Mouse (Mus musculus) lung, embryonic 15.5 days (tissue): ENCODE results near the gene Btnl10. TPM values are rescaled to one million over a fixed set of nuclear protein-coding genes. Genes with fewer than 3 reads are reported as not detected.

Experiments
- ATAC-seq: fragments of 200-750 bp; cut with Nextera tagmentation; 2 replicates; pipeline ENCODE4 v1.8.0; 2017; ENCODE audit warnings: moderate number of reproducible peaks, borderline replicate concordance; ENCODE audit not compliant: low FRiP score, low TSS enrichment; ENCODE audit errors: extremely low read depth
- H3K27ac ChIP-seq: fragments of 300-500 bp; sonication (generic); 2 replicates; pipeline ENCODE4 v1.5.1; 2015; ENCODE audit warnings: moderate library complexity, mild to moderate bottlenecking, inconsistent platforms
- H3K27me3 ChIP-seq: fragments of 300-500 bp; sonication (generic); 2 replicates; pipeline ENCODE4 v1.6.1; 2015; ENCODE audit warnings: inconsistent platforms
- H3K36me3 ChIP-seq: fragments of 300-500 bp; sonication (generic); 2 replicates; pipeline ENCODE4 v1.6.1; 2015; ENCODE audit warnings: inconsistent platforms
- H3K4me1 ChIP-seq: fragments of 300-500 bp; sonication (generic); 2 replicates; pipeline ENCODE4 v1.6.1; 2015; ENCODE audit warnings: inconsistent platforms
- H3K4me2 ChIP-seq: fragments of 300-500 bp; sonication (generic); 2 replicates; pipeline ENCODE4 v1.6.1; 2015; ENCODE audit warnings: inconsistent platforms, mild to moderate bottlenecking, moderate library complexity
- H3K4me3 ChIP-seq: fragments of 300-500 bp; sonication (generic); 2 replicates; pipeline ENCODE4 v1.5.1; 2015; ENCODE audit warnings: mild to moderate bottlenecking, inconsistent platforms
- H3K9ac ChIP-seq: fragments of 300-500 bp; sonication (generic); 2 replicates; pipeline ENCODE4 v1.6.1; 2015; ENCODE audit warnings: inconsistent platforms
- H3K9me3 ChIP-seq: fragments of 300-500 bp; sonication (generic); 2 replicates; pipeline ENCODE4 v1.6.1; 2016; ENCODE audit warnings: inconsistent platforms
- WGBS: fragments of 180-500 bp; shearing (Covaris S2); methylation state at CpG from one replicate; pipeline ENCODE4 v1.1.7; 2015; 5-methylcytosine and 5-hydroxymethylcytosine counted together
- polyA plus RNA-seq: library from polyadenylated mRNA; unstranded; fragments of >200 nt; fragmentation: Nextera tagmentation; extraction: Ambion mirVana; gene quantifications from 2 replicates; pipeline ENCODE4 v1.2.1, GENCODE M21; 2015

Btnl10 gene
- polyA plus RNA-seq, 1 experiment from 2014 or later, result not detected

DNA sequence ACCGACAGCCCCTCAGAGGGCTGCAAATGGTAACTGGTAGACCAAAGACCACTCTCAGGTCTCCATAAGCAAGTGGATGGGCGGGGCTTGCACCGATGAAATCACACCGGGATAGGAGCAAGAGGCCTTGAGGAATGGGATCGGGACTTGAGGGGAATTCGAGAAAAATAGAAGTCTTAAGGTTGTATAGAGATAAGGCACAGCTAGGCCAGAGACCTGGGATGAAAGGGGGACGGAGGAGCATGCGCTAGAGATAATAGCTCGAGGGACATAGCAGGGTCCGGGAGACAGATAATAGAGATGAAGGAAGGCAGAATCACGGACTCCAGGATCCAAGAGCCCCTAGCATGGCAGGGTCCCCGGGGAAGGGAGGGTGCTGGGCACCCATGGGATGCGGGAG, 20.2 kb downstream of the Btnl10 start:
- Histone ChIP-seq H3K4me2 (peak overlapping the region; percentile 76), H3K9ac (peak overlapping the region; percentile 96), H3K27ac (peak overlapping the region; percentile 96), H3K36me3 (peaks cover 32% of the 10 kb centered on the region), H3K9me3 (no peaks in the 10 kb centered on the region), H3K4me3 (peak overlapping the region; percentile 79), H3K4me1 (peaks cover 20% of the 10 kb centered on the region), H3K27me3 (no peaks in the 10 kb centered on the region; the same call in 1 of the 2 replicates)
- WGBS, result under 1% methylated on average over 13 of the region's 13 CpGs
- ATAC-seq, result peak; percentile 6; the same call in 1 of the 2 replicates

DNA sequence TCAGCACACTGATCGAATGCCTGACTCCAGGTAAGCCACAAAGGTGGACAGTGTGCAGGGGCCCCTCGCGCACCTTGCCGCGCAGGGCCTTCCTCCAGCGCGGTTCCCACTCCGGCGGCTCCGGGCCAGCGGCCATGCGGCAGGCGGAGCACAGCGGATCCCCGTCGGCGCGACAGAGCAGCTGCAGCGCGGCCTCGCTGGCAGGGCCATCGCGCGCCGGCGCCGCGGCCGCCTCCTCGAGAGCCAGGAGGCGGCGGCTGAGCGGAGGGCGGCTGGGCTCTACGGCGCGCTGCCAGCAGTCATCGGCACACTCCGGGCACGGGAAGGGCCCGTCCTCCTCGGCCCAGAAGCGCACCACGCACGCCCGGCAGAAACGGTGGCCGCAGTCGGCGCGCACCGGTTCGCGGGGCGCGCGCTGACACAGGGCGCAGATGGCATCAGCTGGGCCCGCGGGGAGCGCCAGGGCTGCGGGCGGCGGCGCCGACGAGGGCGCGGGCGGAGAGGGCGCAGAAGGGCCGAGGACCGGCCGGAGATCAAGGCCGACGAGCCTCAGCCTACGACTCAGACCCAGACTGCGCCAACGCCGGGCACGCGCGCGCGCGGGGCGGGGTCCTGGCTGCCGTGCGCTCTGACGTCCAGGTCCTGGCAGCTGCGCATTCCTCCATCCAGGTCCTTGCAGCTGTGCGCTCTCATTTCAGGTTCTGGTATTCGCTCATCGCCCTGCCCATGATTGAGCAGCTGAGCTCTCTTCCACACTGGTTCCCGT, 20.8 kb downstream of the Btnl10 start, which contains the start of gene Rnf187:
Gene Rnf187, minus strand, starts transcription at position 595 of the 766 bp plus-strand sequence.
- Histone ChIP-seq H3K9me3 (no peaks in the 10 kb centered on the region), H3K36me3 (peaks cover 26% of the 10 kb centered on the region), H3K4me2 (peak within 1 kb of the TSS; percentile 76), H3K9ac (peak within 1 kb of the TSS; percentile 96), H3K4me1 (peaks cover 20% of the 10 kb centered on the region), H3K27ac (peak within 1 kb of the TSS; percentile 96), H3K27me3 (no peaks in the 10 kb centered on the region; the same call in 1 of the 2 replicates), H3K4me3 (peak within 1 kb of the TSS; percentile 79)
- peak; percentile 96 for ATAC-seq
- WGBS, result under 1% methylated on average over 82 of the region's 95 CpGs

DNA sequence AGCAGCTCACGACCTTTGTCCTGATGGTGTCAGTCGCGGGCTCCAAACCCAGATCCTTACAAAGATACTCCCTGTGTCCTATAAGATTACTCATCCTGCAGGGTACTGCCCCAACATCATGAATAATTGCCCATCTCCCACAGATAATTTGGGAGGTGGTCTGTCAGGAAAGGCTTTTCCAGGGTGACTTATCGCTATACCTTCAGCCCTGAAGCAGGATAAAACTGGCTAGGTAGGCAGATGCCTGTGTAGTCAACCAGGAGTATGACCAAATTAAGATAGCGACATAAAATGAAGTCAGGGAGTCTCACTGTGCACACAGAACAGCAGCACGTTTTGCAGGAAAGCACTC, 21.4 kb downstream of the Btnl10 start:
- no peaks in the 10 kb centered on the region for H3K9me3 ChIP-seq
- H3K4me1 ChIP-seq, result peaks cover 20% of the 10 kb centered on the region
- H3K27me3 ChIP-seq, result no peaks in the 10 kb centered on the region; the same call in 1 of the 2 replicates
- H3K27ac ChIP-seq, result peak overlapping the region; percentile 39; the same call in 1 of the 2 replicates
- ATAC-seq, result no peak; the same call in 1 of the 2 replicates
- H3K36me3 ChIP-seq, result peaks cover 21% of the 10 kb centered on the region
- WGBS, result 15% methylated on average over 6 of the region's 6 CpGs
- peak overlapping the region; percentile 76 for H3K4me2 ChIP-seq
- H3K4me3 ChIP-seq, result peak overlapping the region; percentile 79
- peak overlapping the region; percentile 96; the same call in 1 of the 2 replicates for H3K9ac ChIP-seq

DNA sequence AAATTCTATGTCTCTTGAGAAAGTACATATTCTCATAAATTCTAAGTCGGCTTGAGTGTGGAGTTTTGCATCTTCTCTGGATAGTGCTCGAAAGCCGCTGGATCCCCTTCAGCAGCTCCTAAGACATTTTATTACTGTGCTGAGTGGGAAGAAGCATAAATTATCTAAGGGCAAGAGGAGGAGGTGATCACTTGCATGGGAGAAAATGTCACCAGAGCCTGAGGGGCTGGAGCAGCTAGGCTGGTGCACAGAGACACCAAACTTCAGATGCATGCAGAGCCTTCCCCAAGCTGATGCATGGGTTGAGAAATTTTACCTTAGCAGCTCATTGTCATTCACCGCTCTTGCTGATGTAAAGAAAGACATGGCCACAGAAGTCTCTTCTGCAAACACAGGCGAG, 26.4 kb downstream of the Btnl10 start:
- peaks cover 25% of the 10 kb centered on the region for H3K27me3 ChIP-seq
- 76% methylated on average over 5 of the region's 5 CpGs for WGBS

DNA sequence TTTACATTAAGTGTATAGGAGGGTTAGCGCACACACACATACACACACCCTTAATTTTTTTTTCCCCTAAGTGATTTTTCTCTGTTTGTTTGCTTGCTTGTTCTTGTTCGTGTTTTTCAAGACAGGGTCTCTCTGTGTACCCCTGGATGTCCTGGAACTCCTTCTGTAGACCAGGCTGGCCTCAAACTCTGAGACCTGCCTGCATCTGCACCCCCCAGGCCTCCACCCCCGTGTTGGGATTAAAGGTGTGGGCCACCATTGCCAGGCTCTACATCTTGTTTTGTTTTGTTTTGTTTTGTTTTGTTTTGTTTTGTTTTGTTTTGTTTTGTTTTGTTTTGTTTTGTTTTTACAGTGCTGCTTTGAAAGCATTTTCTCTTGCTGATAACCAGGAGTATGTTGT, 29.6 kb downstream of the Btnl10 start:
- ATAC-seq, result no peak
- Histone ChIP-seq H3K4me2 (no peak overlapping the region), H3K4me1 (peaks cover 13% of the 10 kb centered on the region), H3K4me3 (no peak overlapping the region), H3K27ac (no peak overlapping the region), H3K27me3 (peaks cover 50% of the 10 kb centered on the region), H3K9me3 (no peaks in the 10 kb centered on the region), H3K9ac (no peak overlapping the region), H3K36me3 (no peaks in the 10 kb centered on the region)
- 79% methylated on average over 3 of the region's 3 CpGs for WGBS

More for the DNA sequence above, 26.4 kb downstream of the Btnl10 start:
- ATAC-seq, result no peak
- peaks cover 11% of the 10 kb centered on the region for H3K4me1 ChIP-seq
- no peak overlapping the region for H3K9ac ChIP-seq
- no peak overlapping the region for H3K27ac ChIP-seq
- no peak overlapping the region for H3K4me2 ChIP-seq
- H3K9me3 ChIP-seq, result no peaks in the 10 kb centered on the region
- H3K36me3 ChIP-seq, result no peaks in the 10 kb centered on the region
- no peak overlapping the region for H3K4me3 ChIP-seq

DNA sequence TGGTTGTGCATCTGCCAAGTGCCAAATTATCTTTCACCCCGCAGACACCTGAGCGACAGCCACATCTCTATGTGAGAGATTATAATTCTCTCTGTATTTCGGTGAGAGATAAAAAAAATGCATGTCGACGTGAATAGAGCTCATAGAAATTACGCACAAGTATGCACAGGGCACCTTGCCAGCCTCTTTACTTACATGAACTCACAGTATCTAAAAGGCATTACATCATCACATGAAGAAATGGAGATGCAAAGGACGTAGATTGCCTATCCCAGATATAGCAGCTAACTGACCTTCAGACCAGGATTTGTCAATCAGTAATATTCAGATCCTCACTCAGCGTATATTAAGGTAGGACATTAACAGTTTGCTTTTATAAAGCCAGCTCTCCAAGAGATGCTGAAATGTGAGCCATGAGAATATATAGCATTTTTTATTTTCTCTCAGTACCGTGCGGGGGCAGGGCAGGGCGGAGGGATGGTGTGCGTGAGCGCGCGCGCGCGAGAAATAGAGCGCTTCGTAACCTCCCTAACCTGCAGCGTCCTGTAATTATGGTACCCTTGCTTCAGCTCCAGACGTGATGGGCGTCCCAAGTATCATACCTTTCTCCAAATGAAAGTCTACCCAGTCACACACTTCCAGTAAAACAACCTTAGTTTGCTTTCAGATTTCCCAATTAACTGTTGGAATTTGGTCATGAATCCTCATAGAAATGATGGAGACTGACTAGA, 30.3 kb downstream of the Btnl10 start:
- H3K4me2 ChIP-seq, result peak overlapping the region; percentile 57
- H3K27me3 ChIP-seq, result peaks cover 53% of the 10 kb centered on the region
- WGBS, result 11% methylated on average over 23 of the region's 23 CpGs
- no peaks in the 10 kb centered on the region for H3K36me3 ChIP-seq
- peaks cover 13% of the 10 kb centered on the region for H3K4me1 ChIP-seq
- ATAC-seq, result no peak
- H3K9ac ChIP-seq, result no peak overlapping the region; the same call in 1 of the 2 replicates
- peak overlapping the region; percentile 41 for H3K4me3 ChIP-seq
- H3K9me3 ChIP-seq, result no peaks in the 10 kb centered on the region
- peak overlapping the region; percentile 92 for H3K27ac ChIP-seq

DNA sequence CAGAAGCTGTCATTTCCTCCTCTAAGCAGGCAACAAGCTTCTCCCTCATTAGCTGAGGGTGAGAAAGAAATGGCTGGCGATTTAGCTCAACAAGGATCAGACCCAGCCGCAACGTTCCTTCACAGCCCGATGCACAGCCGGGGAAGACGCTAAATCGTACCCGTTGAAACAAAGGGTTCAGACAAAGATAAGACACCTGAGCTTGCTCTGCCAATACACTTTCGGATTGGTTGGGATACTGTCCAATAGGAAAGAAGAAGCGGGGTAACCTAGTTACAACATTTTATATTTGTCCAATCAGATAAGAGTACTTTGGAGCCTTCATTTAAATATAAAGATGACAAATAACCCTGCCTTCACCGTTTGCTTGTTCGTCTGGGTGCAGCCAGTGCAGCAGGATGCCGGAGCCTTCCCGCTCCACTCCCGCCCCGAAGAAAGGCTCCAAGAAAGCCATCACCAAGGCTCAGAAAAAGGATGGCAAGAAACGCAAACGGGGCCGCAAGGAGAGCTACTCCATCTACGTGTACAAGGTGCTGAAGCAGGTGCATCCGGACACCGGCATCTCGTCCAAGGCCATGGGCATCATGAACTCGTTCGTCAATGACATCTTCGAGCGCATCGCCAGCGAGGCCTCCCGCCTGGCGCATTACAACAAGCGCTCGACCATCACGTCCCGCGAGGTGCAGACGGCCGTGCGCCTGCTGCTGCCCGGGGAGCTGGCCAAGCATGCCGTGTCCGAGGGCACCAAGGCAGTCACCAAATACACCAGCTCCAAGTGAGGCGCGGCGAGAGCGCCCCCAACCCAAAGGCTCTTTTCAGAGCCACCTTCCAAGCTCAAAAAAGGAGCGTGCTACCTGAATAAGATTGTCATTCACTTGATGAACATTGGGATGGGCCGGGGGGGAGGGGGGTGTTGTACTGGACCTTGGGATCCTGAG, 31.1 kb downstream of the Btnl10 start, which contains the start of gene Hist3h2ba:
Gene Hist3h2ba, plus strand, starts transcription at position 379 of the 938 bp plus-strand sequence.
- Histone ChIP-seq H3K27ac (peak within 1 kb of the TSS; percentile 92), H3K4me2 (peak within 1 kb of the TSS; percentile 57), H3K36me3 (no peaks in the 10 kb centered on the region), H3K4me3 (peak within 1 kb of the TSS; percentile 41), H3K9me3 (no peaks in the 10 kb centered on the region), H3K27me3 (peaks cover 55% of the 10 kb centered on the region), H3K9ac (peak within 1 kb of the TSS; percentile 40), H3K4me1 (peaks cover 18% of the 10 kb centered on the region)
- under 1% methylated on average over 48 of the region's 48 CpGs for WGBS
- ATAC-seq, result peak; percentile 79

DNA sequence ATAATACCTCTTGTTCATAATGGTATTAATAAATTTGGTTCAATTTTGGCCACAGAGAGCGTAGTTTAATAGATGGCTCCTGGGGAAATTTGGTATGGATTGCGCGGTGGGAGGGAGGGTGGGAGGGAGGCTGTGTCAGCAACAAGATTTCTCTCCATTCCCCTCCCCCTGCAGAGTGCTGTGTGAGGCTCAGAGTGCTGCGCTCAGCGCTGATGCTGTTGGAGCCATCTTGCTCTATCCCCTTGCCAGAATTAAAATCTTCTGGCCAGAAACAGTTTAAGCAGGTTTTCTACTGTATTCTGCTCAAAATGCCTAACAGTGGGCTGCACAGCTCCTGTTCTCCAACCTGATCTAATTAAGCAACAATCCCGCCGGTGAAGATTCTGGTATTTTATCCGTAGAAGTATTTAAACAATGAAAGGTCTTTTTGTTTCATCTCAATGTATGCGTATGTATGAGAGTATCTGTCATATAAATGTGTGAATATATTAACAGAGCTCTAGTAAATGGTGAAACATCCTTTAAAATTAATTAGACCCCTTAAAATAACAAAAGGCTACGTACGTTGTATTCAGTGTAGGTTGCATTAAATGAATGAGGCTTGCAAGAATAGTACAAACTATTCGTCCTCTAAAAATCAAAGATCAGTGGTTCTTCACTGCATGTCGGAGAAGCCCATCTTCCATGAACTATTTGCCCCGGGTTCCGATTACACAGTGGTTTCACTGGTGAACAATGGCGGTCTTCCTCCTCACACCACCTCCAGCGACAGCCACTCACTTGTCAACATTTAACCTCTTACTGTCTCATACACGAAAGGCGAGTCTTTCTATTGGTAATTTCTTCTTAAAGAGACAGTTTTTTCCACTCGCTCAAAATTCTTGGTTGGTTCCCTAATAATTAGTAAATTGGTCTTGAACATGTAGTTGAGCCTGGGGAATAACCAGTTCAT, 32.0 kb downstream of the Btnl10 start:
- H3K9me3 ChIP-seq, result no peaks in the 10 kb centered on the region
- H3K4me3 ChIP-seq, result peak overlapping the region; percentile 41
- peak overlapping the region; percentile 89 for H3K27ac ChIP-seq
- H3K36me3 ChIP-seq, result no peaks in the 10 kb centered on the region
- H3K9ac ChIP-seq, result peak overlapping the region; percentile 40
- peak overlapping the region; percentile 57 for H3K4me2 ChIP-seq
- WGBS, result 10% methylated on average over 20 of the region's 20 CpGs
- H3K4me1 ChIP-seq, result peaks cover 20% of the 10 kb centered on the region
- H3K27me3 ChIP-seq, result peaks cover 51% of the 10 kb centered on the region
- ATAC-seq, result no peak

DNA sequence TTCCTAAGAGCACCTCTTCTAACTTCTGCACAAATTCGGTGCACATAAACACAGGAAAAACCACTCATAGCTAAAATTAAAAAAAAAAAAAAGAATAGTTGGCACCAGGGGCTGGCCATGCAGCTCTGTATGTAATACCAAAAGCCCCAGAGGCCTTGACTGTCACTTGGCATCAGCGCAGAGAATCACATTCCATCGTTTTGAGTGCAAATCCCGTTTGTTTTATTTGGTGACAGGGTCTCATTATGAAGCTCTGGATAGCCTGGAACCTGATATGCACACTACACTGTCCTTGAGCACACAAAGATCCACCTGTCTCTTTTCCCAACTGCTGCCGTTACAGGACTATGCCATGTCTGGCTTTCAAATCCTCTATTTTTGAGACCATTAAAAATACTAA, 33.5 kb downstream of the Btnl10 start:
- peaks cover 21% of the 10 kb centered on the region for H3K4me1 ChIP-seq
- 65% methylated on average over 5 of the region's 5 CpGs for WGBS
- H3K27me3 ChIP-seq, result peaks cover 50% of the 10 kb centered on the region
- ATAC-seq, result no peak
- H3K27ac ChIP-seq, result no peak overlapping the region
- no peak overlapping the region for H3K4me3 ChIP-seq
- no peaks in the 10 kb centered on the region for H3K9me3 ChIP-seq
- H3K4me2 ChIP-seq, result no peak overlapping the region
- H3K36me3 ChIP-seq, result no peaks in the 10 kb centered on the region
- no peak overlapping the region for H3K9ac ChIP-seq

DNA sequence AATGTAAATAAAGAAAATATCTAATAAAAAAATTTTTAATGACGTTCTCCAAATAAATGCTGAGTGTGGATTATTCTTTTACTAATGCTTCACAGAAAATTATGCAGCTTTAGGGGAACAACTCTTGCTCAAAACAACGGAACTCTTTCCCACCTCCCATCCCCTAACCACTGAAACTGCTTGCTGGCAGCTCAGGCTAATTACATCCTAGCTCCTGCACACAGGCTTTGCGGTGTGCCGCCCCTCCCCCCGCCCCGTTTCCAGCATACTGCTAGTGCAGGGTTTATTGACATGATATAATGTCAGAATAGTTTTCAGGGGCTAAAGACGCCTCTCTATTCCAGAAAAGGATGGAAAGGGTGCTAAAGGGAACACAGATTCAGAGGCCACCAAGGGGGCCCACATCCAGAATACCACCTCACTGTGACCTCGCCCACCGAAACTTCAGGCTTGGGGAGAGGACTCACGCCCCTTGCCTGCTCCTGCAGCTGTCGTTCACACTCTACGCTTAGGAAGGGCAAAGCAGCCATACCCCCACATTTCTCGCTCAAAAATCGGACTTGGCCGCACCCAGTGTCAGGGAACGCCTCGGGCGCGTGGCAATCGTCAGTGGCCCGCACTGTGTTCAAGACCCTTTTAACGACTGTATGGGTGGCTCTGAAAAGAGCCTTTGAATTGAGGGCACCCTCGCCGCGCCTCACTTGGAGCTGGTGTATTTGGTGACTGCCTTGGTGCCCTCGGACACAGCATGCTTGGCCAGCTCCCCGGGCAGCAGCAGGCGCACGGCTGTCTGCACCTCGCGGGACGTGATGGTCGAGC, 35.9 kb downstream of the Btnl10 start:
- peaks cover 36% of the 10 kb centered on the region for H3K27me3 ChIP-seq
- peaks cover 25% of the 10 kb centered on the region for H3K4me1 ChIP-seq
- H3K36me3 ChIP-seq, result peaks cover 5% of the 10 kb centered on the region; the same call in 1 of the 2 replicates
- peak overlapping the region; percentile 61 for H3K4me3 ChIP-seq
- H3K27ac ChIP-seq, result peak overlapping the region; percentile 85
- peak overlapping the region; percentile 87 for H3K4me2 ChIP-seq
- peak; percentile 21; the same call in 1 of the 2 replicates for ATAC-seq
- peak overlapping the region; percentile 55 for H3K9ac ChIP-seq
- under 1% methylated on average over 33 of the region's 33 CpGs for WGBS
- no peaks in the 10 kb centered on the region for H3K9me3 ChIP-seq
